Mouse (Mus musculus): ENCODE results near the gene A830031A19Rik. TPM values are rescaled to one million over a fixed set of nuclear protein-coding genes. Genes with fewer than 3 reads are reported as not detected.
A peak's percentile ranks its signal among the peaks of the same experiment; 100 is the strongest.

A830031A19Rik gene
- polyA plus RNA-seq, 1 experiment from 2014 or later: not detected

DNA sequence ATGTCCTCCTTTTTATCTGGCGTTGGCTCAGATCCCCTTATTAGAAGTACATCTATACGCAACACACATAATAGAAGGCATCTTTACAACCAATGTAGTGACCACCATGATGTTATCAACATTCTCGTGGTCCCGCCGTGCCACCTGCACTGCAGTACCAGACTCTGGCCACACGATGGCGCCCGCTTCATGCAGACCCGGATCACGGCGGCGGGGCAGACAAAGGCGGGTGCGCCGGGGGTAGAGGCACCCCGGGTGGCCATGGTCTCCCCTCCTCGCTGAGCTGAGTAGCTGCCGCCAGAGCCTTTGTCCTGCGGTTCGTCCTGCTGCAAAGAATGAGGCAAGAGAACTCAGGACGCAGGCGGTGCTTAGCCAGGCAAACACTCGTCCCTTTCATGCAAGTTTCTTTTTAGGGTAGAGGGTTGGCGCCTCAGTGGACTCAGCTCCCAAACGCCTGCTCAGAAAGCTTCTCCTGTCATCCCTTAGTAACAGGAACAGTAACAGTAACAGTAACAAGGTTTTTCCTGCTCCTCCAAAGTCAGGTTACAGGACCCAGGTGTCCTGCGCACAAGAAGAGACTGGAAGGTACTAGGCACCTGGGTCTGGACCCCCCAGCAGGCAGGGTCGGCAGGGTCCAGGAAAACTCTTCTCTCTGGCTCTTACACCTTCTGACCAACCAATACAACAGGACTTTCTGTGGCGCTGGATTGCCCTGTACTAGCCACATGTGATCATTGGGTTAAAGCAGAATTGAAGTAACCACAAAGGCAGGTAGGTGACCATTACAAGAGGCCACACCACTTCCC lies 25.4 kb downstream of the A830031A19Rik start:
- no peaks in the 10 kb centered on the region for H3K4me1 ChIP-seq (ENCODE audit: insufficient read depth, low read depth, low read length)
- peak overlapping the region; percentile 42 for H3K4me3 ChIP-seq (ENCODE audit: low read depth, low read length)
- 4% methylated on average over 28 of the region's 28 CpGs for WGBS
- H3K9me3 ChIP-seq (ENCODE audit: low read length): no peaks in the 10 kb centered on the region
- H3K9ac ChIP-seq (replicated peaks; ENCODE audit: low read depth): no peak overlapping the region
- TF ChIP-seq CTCF (IDR thresholded peaks at IDR 0.05) (peak; percentile 100), EP300 (IDR thresholded peaks at IDR 0.05) (no peak)
- H3K4me2 ChIP-seq (replicated peaks; ENCODE audit: low read depth, low read length): peak overlapping the region; percentile 72
- peak; percentile 69 for DNase-seq (ENCODE audit: low spot score)
- H3K27ac ChIP-seq (ENCODE audit: low read length): no peak overlapping the region
- H3K36me3 ChIP-seq (ENCODE audit: insufficient read depth, low read length): no peaks in the 10 kb centered on the region
- H3K27me3 ChIP-seq (replicated peaks; ENCODE audit: insufficient read depth, low read length): 0 out of 2 replicates have a peak, but pooled peaks cover 5% of the 10 kb centered on the region
- ATAC-seq: peak; percentile 66

DNA sequence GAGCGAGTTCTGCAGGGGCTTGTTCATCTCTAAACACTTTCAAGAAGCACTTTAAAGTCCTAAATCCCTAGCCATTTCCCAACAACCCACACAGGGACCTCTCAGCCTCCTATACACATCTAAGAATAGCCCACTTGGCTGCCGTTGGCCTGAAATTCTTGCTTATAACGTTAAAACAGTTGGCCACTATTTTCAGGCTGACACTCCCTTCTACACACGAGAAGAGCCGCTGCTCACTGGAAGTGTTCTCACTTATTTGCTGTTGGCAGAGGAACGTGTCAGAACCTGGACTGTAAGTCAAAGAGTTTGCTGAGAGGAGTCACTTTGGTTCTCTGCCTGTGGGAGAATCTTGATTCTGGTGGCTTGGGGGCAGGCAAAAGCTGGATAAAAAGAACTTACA lies 30.8 kb downstream of the A830031A19Rik start:
- no peak for ATAC-seq
- no peak overlapping the region for H3K4me3 ChIP-seq (ENCODE audit: low read depth, low read length)
- H3K9me3 ChIP-seq (ENCODE audit: low read length): no peaks in the 10 kb centered on the region
- H3K36me3 ChIP-seq (ENCODE audit: insufficient read depth, low read length): no peaks in the 10 kb centered on the region
- no peak overlapping the region for H3K27ac ChIP-seq (ENCODE audit: low read length)
- TF ChIP-seq CTCF (IDR thresholded peaks at IDR 0.05): no peak
- no peak for TF ChIP-seq EP300 (IDR thresholded peaks at IDR 0.05)
- WGBS: 50% methylated on average over 6 of the region's 6 CpGs
- no peak for DNase-seq (ENCODE audit: low spot score)
- H3K27me3 ChIP-seq (replicated peaks; ENCODE audit: insufficient read depth, low read length): no peaks in the 10 kb centered on the region
- H3K4me2 ChIP-seq (replicated peaks; ENCODE audit: low read depth, low read length): no peak overlapping the region
- H3K9ac ChIP-seq (replicated peaks; ENCODE audit: low read depth): no peak overlapping the region
- H3K4me1 ChIP-seq (ENCODE audit: insufficient read depth, low read depth, low read length): no peaks in the 10 kb centered on the region

DNA sequence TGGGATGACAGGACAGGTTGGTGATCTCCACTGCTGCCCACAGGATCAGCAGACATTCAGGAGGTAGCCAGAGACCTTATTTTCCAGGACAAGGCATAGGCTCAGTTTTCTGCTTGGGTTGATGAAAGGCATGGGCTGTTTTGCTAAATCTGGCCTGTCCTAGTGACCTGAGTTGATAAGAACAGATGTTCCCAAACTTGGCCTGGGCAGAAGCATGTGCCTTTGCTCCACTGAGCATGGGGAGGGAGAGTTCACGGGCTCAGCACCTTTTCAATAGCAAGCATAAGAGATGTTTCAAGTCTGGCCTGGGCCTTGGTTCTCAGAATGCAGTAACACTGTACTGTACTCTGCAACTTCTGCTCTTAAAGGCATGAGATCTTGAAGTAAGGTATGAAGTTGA lies 54.1 kb downstream of the A830031A19Rik start:
- WGBS: 61% methylated on average over 1 of the region's 1 CpGs
- Histone ChIP-seq H3K36me3 (ENCODE audit: insufficient read depth, low read length) (no peaks in the 10 kb centered on the region), H3K4me1 (ENCODE audit: insufficient read depth, low read depth, low read length) (no peaks in the 10 kb centered on the region), H3K9me3 (ENCODE audit: low read length) (no peaks in the 10 kb centered on the region), H3K27ac (ENCODE audit: low read length) (no peak overlapping the region), H3K4me3 (ENCODE audit: low read depth, low read length) (no peak overlapping the region), H3K9ac (replicated peaks; ENCODE audit: low read depth) (no peak overlapping the region), H3K4me2 (replicated peaks; ENCODE audit: low read depth, low read length) (no peak overlapping the region), H3K27me3 (replicated peaks; ENCODE audit: insufficient read depth, low read length) (no peaks in the 10 kb centered on the region)
- ATAC-seq (no peak), DNase-seq (ENCODE audit: low spot score) (no peak)
- TF ChIP-seq EP300 (IDR thresholded peaks at IDR 0.05): no peak
- TF ChIP-seq CTCF (IDR thresholded peaks at IDR 0.05): no peak

DNA sequence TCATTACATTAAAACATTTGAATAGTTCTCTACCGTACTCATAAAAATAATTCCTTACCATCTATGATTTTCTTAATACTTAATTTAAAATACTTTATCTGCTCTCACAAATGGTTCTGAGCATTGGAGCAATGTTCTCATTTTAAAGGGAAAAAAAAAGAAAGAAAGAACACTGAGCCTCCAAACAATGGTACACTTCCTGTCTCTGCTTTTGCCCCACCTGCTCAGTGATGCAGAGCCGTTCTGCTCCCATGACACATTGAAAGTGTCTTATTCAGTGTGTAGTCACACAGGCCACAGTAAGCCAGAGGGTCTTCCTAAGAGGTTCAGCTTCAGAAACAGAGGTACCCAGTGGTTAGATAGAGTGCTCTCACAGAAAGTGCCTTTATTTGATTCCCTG lies 56.1 kb downstream of the A830031A19Rik start:
- H3K9me3 ChIP-seq (ENCODE audit: low read length): no peaks in the 10 kb centered on the region
- no peak overlapping the region for H3K27ac ChIP-seq (ENCODE audit: low read length)
- H3K4me2 ChIP-seq (replicated peaks; ENCODE audit: low read depth, low read length): no peak overlapping the region
- H3K4me1 ChIP-seq (ENCODE audit: insufficient read depth, low read depth, low read length): no peaks in the 10 kb centered on the region
- H3K4me3 ChIP-seq (ENCODE audit: low read depth, low read length): no peak overlapping the region
- DNase-seq (ENCODE audit: low spot score): no peak
- no peaks in the 10 kb centered on the region for H3K27me3 ChIP-seq (replicated peaks; ENCODE audit: insufficient read depth, low read length)
- WGBS: 53% methylated on average over 2 of the region's 2 CpGs
- no peaks in the 10 kb centered on the region for H3K36me3 ChIP-seq (ENCODE audit: insufficient read depth, low read length)
- no peak overlapping the region for H3K9ac ChIP-seq (replicated peaks; ENCODE audit: low read depth)
- ATAC-seq: no peak
- no peak for TF ChIP-seq CTCF (IDR thresholded peaks at IDR 0.05)
- no peak for TF ChIP-seq EP300 (IDR thresholded peaks at IDR 0.05)

DNA sequence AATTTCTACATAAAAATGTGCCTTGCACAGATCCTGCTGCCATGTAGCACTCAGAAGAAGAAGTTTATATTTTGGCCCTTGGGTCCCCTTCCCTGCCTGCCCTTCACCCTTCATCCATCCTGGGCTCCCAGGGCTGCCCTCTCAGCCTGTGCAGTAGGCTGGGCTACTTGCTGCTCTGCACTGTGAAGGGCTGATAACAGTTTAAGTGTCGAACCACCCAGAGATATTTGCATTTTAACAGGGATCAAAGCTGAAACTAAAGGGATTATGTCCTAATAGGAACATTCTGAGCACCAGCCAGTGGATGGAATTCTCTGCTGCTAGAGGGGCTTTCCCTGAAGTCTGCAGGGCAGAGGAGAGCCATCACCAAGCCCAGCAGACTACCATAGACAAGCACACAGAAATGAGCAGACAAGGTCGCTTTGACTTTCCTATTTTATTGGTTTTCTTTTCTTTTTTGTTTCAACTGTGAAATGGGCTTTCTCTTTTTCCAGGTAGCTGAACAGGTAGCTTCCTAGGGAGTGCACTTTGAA lies 58.1 kb downstream of the A830031A19Rik start:
- DNase-seq (ENCODE audit: low spot score) (no peak), ATAC-seq (no peak)
- no peaks in the 10 kb centered on the region for H3K27me3 ChIP-seq (replicated peaks; ENCODE audit: insufficient read depth, low read length)
- H3K36me3 ChIP-seq (ENCODE audit: insufficient read depth, low read length): no peaks in the 10 kb centered on the region
- no peak overlapping the region for H3K4me3 ChIP-seq (ENCODE audit: low read depth, low read length)
- TF ChIP-seq CTCF (IDR thresholded peaks at IDR 0.05) (no peak), EP300 (IDR thresholded peaks at IDR 0.05) (no peak)
- H3K4me1 ChIP-seq (ENCODE audit: insufficient read depth, low read depth, low read length): no peaks in the 10 kb centered on the region
- H3K27ac ChIP-seq (ENCODE audit: low read length): no peak overlapping the region
- WGBS: 30% methylated on average over 2 of the region's 2 CpGs
- H3K9me3 ChIP-seq (ENCODE audit: low read length): no peaks in the 10 kb centered on the region
- H3K9ac ChIP-seq (replicated peaks; ENCODE audit: low read depth): no peak overlapping the region
- H3K4me2 ChIP-seq (replicated peaks; ENCODE audit: low read depth, low read length): no peak overlapping the region

DNA sequence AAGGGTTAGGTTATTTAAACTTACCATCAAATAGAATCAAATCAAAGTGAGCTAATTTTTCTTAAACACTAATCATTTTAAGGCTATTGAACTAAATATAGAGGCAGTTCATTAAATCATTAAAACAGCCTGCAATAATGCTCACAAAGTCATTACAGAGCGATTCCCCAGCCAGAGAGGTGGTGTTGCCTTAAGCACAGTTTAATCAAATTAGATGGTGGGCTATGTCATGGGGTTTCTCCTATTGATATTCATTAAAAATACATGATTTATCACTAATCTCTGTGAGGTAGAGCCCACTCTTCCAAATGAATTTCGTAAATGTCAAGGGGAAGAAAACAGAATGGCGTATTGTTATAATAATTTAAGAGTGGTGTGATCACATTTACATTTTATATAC lies 58.8 kb downstream of the A830031A19Rik start:
- no peaks in the 10 kb centered on the region for H3K4me1 ChIP-seq (ENCODE audit: insufficient read depth, low read depth, low read length)
- no peak overlapping the region for H3K4me2 ChIP-seq (replicated peaks; ENCODE audit: low read depth, low read length)
- no peak overlapping the region for H3K9ac ChIP-seq (replicated peaks; ENCODE audit: low read depth)
- no peak for ATAC-seq
- no peak overlapping the region for H3K27ac ChIP-seq (ENCODE audit: low read length)
- H3K27me3 ChIP-seq (replicated peaks; ENCODE audit: insufficient read depth, low read length): no peaks in the 10 kb centered on the region
- no peaks in the 10 kb centered on the region for H3K36me3 ChIP-seq (ENCODE audit: insufficient read depth, low read length)
- TF ChIP-seq EP300 (IDR thresholded peaks at IDR 0.05) (no peak), CTCF (IDR thresholded peaks at IDR 0.05) (no peak)
- no peak overlapping the region for H3K4me3 ChIP-seq (ENCODE audit: low read depth, low read length)
- DNase-seq (ENCODE audit: low spot score): no peak
- 80% methylated on average over 3 of the region's 3 CpGs for WGBS
- no peaks in the 10 kb centered on the region for H3K9me3 ChIP-seq (ENCODE audit: low read length)

All from lung, postnatal 0 days (tissue).